Mouse (Mus musculus): Measurements from ENCODE around the gene Wdr26. TPM values are rescaled to one million over a fixed set of nuclear protein-coding genes. Genes with fewer than 3 reads are reported as not detected.

The Wdr26 gene
- polyA plus RNA-seq, 1 experiment from 2014 or later: 46.0 TPM

- Histone ChIP-seq H3K4me2 (no peak overlapping the region), H3K4me3 (no peak overlapping the region), H3K9ac (no peak overlapping the region), H3K27ac (no peak overlapping the region), H3K4me1 (replicated peaks) (peaks cover 27% of the 10 kb centered on the region), H3K27me3 (no peaks in the 10 kb centered on the region), H3K36me3 (no peaks in the 10 kb centered on the region), H3K9me3 (no peaks in the 10 kb centered on the region)
- ATAC-seq (ENCODE audit: low FRiP score): no peak
- 76% methylated on average over 5 of the region's 5 CpGs for WGBS
Observed at GRCm38 (mm10) chr1:181148540-181148939, 63.3 kb downstream of the Wdr26 start.

- 96% methylated on average over 2 of the region's 2 CpGs for WGBS
- ATAC-seq (ENCODE audit: low FRiP score): no peak
- Histone ChIP-seq H3K4me3 (no peak overlapping the region), H3K36me3 (peaks cover 5% of the 10 kb centered on the region), H3K4me1 (replicated peaks) (peaks cover 21% of the 10 kb centered on the region), H3K9me3 (no peaks in the 10 kb centered on the region), H3K9ac (no peak overlapping the region), H3K27ac (no peak overlapping the region), H3K27me3 (no peaks in the 10 kb centered on the region), H3K4me2 (no peak overlapping the region)
Observed at GRCm38 (mm10) chr1:181146187-181146586, 65.6 kb downstream of the Wdr26 start.

- Histone ChIP-seq H3K9ac (peak overlapping the region; percentile 69), H3K27ac (peak overlapping the region; percentile 76; the same call in 1 of the 2 replicates), H3K4me3 (peak overlapping the region; percentile 83), H3K27me3 (no peaks in the 10 kb centered on the region), H3K4me1 (replicated peaks) (peaks cover 21% of the 10 kb centered on the region), H3K4me2 (peak overlapping the region; percentile 68), H3K36me3 (peaks cover 17% of the 10 kb centered on the region), H3K9me3 (no peaks in the 10 kb centered on the region)
- ATAC-seq (ENCODE audit: low FRiP score): no peak
- 17% methylated on average over 12 of the region's 12 CpGs for WGBS
Observed at GRCm38 (mm10) chr1:181144966-181145365, 66.8 kb downstream of the Wdr26 start.

GRCm38 (mm10) chr1:181143950-181144836, 67.6 kb downstream of the Wdr26 start, which contains the start of the genes Nvl and Cnih4:
TSS of gene Nvl (minus strand) at chr1:181144204.
TSS of gene Cnih4 (plus strand) at chr1:181144693.
- Histone ChIP-seq H3K27me3 (no peaks in the 10 kb centered on the region), H3K4me2 (peak within 1 kb of the TSS; percentile 68), H3K36me3 (peaks cover 24% of the 10 kb centered on the region), H3K9me3 (no peaks in the 10 kb centered on the region), H3K27ac (peak within 1 kb of the TSS; percentile 76), H3K4me3 (peak within 1 kb of the TSS; percentile 83), H3K4me1 (replicated peaks) (peaks cover 21% of the 10 kb centered on the region), H3K9ac (peak within 1 kb of the TSS; percentile 84)
- ATAC-seq (ENCODE audit: low FRiP score): peak; percentile 100
- under 1% methylated on average over 52 of the region's 52 CpGs for whole genome bisulfite sequencing

GRCm38 (mm10) chr1:181143609-181143949, 68.2 kb downstream of the Wdr26 start:
- peak; percentile 57; the same call in 1 of the 2 replicates for ATAC-seq (ENCODE audit: low FRiP score)
- peak overlapping the region; percentile 84 for H3K9ac ChIP-seq
- WGBS: under 1% methylated on average over 12 of the region's 12 CpGs
- peak overlapping the region; percentile 68 for H3K4me2 ChIP-seq
- peaks cover 27% of the 10 kb centered on the region for H3K36me3 ChIP-seq
- H3K4me1 ChIP-seq (replicated peaks): peaks cover 21% of the 10 kb centered on the region
- no peaks in the 10 kb centered on the region for H3K27me3 ChIP-seq
- peak overlapping the region; percentile 76 for H3K27ac ChIP-seq
- H3K4me3 ChIP-seq: peak overlapping the region; percentile 83
- H3K9me3 ChIP-seq: no peaks in the 10 kb centered on the region

GRCm38 (mm10) chr1:181138730-181139129, 73.1 kb downstream of the Wdr26 start:
- no peak overlapping the region for H3K4me2 ChIP-seq
- no peak for ATAC-seq (ENCODE audit: low FRiP score)
- peaks cover 12% of the 10 kb centered on the region for H3K4me1 ChIP-seq (replicated peaks)
- H3K9me3 ChIP-seq: no peaks in the 10 kb centered on the region
- WGBS: 92% methylated on average over 7 of the region's 7 CpGs
- no peak overlapping the region for H3K27ac ChIP-seq
- no peak overlapping the region for H3K4me3 ChIP-seq
- H3K36me3 ChIP-seq: peaks cover 64% of the 10 kb centered on the region
- H3K27me3 ChIP-seq: no peaks in the 10 kb centered on the region
- H3K9ac ChIP-seq: no peak overlapping the region

- WGBS: 95% methylated on average over 6 of the region's 6 CpGs
- no peak for ATAC-seq (ENCODE audit: low FRiP score)
- H3K4me2 ChIP-seq: no peak overlapping the region
- H3K27ac ChIP-seq: no peak overlapping the region
- no peak overlapping the region for H3K4me3 ChIP-seq
- no peaks in the 10 kb centered on the region for H3K9me3 ChIP-seq
- H3K4me1 ChIP-seq (replicated peaks): no peaks in the 10 kb centered on the region
- H3K27me3 ChIP-seq: no peaks in the 10 kb centered on the region
- no peak overlapping the region for H3K9ac ChIP-seq
- peaks cover 80% of the 10 kb centered on the region for H3K36me3 ChIP-seq
Observed at GRCm38 (mm10) chr1:181131915-181132314, 79.9 kb downstream of the Wdr26 start.

- no peaks in the 10 kb centered on the region for H3K4me1 ChIP-seq (replicated peaks)
- H3K27me3 ChIP-seq: no peaks in the 10 kb centered on the region
- no peak overlapping the region for H3K9ac ChIP-seq
- H3K27ac ChIP-seq: no peak overlapping the region
- no peak overlapping the region for H3K4me3 ChIP-seq
- H3K36me3 ChIP-seq: peaks cover 81% of the 10 kb centered on the region
- WGBS: 95% methylated on average over 9 of the region's 9 CpGs
- ATAC-seq (ENCODE audit: low FRiP score): no peak
- no peak overlapping the region for H3K4me2 ChIP-seq
- no peaks in the 10 kb centered on the region for H3K9me3 ChIP-seq
Observed at GRCm38 (mm10) chr1:181126766-181127165, 85.0 kb downstream of the Wdr26 start.

GRCm38 (mm10) chr1:181125916-181126315, 85.9 kb downstream of the Wdr26 start:
- Histone ChIP-seq H3K9me3 (no peaks in the 10 kb centered on the region), H3K4me3 (no peak overlapping the region), H3K27ac (no peak overlapping the region), H3K27me3 (no peaks in the 10 kb centered on the region), H3K4me2 (no peak overlapping the region), H3K9ac (no peak overlapping the region), H3K36me3 (peaks cover 85% of the 10 kb centered on the region), H3K4me1 (replicated peaks) (no peaks in the 10 kb centered on the region)
- no peak for ATAC-seq (ENCODE audit: low FRiP score)
- WGBS: 96% methylated on average over 3 of the region's 3 CpGs

- no peaks in the 10 kb centered on the region for H3K4me1 ChIP-seq (replicated peaks)
- H3K27me3 ChIP-seq: no peaks in the 10 kb centered on the region
- H3K4me3 ChIP-seq: no peak overlapping the region
- H3K36me3 ChIP-seq: peaks cover 84% of the 10 kb centered on the region
- no peak overlapping the region for H3K4me2 ChIP-seq
- 96% methylated on average over 2 of the region's 2 CpGs for WGBS
- ATAC-seq (ENCODE audit: low FRiP score): no peak
- no peaks in the 10 kb centered on the region for H3K9me3 ChIP-seq
- H3K27ac ChIP-seq: no peak overlapping the region
- H3K9ac ChIP-seq: no peak overlapping the region
Observed at GRCm38 (mm10) chr1:181124145-181124544, 87.7 kb downstream of the Wdr26 start.

All from hindbrain, embryonic 13.5 days (tissue).